Mouse (Mus musculus): ENCODE measurements at regions not wholly inside any gene's neighbourhood (a gene's known extent, or its start where the extent isn't known, plus 50 kb on each side); places are given as distances from the start of the nearest gene placed in this dataset.

GRCm38 (mm10) chr7:82047456-82047855, 55.4 kb upstream of the Bnc1 start:
- Histone ChIP-seq H3K4me2 (replicated peaks) (no peak overlapping the region), H3K4me3 (replicated peaks) (no peak overlapping the region), H3K36me3 (no peaks in the 10 kb centered on the region), H3K9ac (no peak overlapping the region), H3K4me1 (replicated peaks) (no peaks in the 10 kb centered on the region), H3K27ac (no peak overlapping the region), H3K27me3 (replicated peaks) (no peaks in the 10 kb centered on the region), H3K9me3 (no peaks in the 10 kb centered on the region)
- no peak for ATAC-seq
- 79% methylated on average over 5 of the region's 5 CpGs for WGBS

- H3K9ac ChIP-seq: no peak overlapping the region
- WGBS: 79% methylated on average over 4 of the region's 4 CpGs
- H3K27ac ChIP-seq: no peak overlapping the region
- no peaks in the 10 kb centered on the region for H3K9me3 ChIP-seq
- ATAC-seq: no peak
- H3K4me3 ChIP-seq (replicated peaks): no peak overlapping the region
- no peak overlapping the region for H3K4me2 ChIP-seq (replicated peaks)
- H3K27me3 ChIP-seq (replicated peaks): no peaks in the 10 kb centered on the region
- no peaks in the 10 kb centered on the region; the same call in 1 of the 2 replicates for H3K4me1 ChIP-seq (replicated peaks)
- H3K36me3 ChIP-seq: no peaks in the 10 kb centered on the region
These were observed 61.3 kb upstream of the Bnc1 start for GRCm38 (mm10) chr7:82053411-82053810.

GRCm38 (mm10) chr7:82056551-82057230, 64.6 kb upstream of the Bnc1 start:
- Histone ChIP-seq H3K36me3 (no peaks in the 10 kb centered on the region), H3K9ac (no peak overlapping the region), H3K27me3 (replicated peaks) (no peaks in the 10 kb centered on the region), H3K27ac (no peak overlapping the region), H3K4me3 (replicated peaks) (0 out of 2 replicates have a peak overlapping the region, but pooled peaks have one; percentile 1), H3K9me3 (no peaks in the 10 kb centered on the region), H3K4me1 (replicated peaks) (no peaks in the 10 kb centered on the region; the same call in 1 of the 2 replicates), H3K4me2 (replicated peaks) (peak overlapping the region; percentile 50)
- WGBS: 8% methylated on average over 21 of the region's 21 CpGs
- peak; percentile 83 for ATAC-seq

DNA sequence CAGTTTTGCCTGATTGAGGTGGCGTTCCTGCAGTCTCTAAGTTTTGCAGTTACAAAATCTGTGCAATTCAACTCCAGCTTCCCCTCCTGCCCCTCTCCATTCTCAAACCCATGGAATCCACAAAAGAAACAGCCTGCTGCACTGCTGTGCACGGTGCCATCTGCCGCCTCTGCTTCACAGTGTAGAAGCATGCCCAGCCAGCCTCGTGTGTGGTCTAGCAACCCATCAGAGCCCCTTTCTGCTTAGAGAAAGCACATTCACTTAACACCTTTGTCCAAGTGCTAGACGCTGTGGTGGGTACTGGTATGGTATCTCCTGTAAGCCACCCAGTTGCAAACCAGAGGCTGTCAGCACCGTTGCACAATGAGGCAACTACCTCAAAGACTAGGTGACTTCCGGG, 71.3 kb upstream of the Bnc1 start:
- no peak overlapping the region for H3K27ac ChIP-seq
- H3K36me3 ChIP-seq: no peaks in the 10 kb centered on the region

DNA sequence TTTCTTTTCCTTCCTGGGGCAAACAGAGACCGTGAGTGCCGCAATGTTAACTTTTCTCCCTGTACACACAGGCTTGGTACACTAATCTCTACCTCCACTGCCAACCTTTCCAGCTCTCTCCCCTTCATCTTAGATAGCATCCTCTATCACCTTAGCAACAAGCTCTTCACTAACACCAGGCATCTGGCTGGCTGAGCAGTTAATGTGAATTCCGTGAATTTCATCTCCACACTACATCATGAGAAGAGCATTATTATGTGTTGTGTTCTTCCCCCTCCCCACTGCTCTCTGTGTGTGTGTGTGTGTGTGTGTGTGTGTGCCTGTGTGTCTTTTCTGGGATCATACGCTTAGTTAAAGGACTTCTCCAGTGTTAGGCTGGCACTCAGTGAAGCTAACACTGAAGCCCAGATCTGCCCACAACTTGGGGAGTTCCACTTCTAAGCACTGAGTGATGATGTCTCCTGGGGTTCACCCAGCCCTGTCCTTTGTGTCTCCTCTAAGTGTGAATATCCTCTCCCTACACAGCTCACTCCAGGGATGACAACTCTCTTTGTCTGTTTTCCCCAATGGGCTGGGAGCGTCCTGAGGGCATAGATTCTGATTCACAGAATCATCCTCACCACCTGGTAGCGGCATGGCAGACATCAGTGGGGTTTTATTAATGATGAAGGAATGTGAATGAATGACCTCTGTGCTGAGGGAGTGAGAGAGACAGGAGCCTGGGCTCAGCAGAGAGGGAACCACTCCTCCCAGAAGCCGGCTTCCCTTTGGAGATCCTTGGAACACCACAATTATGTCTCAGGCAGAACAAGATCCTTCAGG, 77.7 kb upstream of the Bnc1 start:
- Histone ChIP-seq H3K9ac (no peak overlapping the region), H3K4me3 (replicated peaks) (no peak overlapping the region), H3K36me3 (no peaks in the 10 kb centered on the region), H3K27me3 (replicated peaks) (no peaks in the 10 kb centered on the region), H3K4me1 (replicated peaks) (no peaks in the 10 kb centered on the region), H3K9me3 (no peaks in the 10 kb centered on the region), H3K27ac (no peak overlapping the region), H3K4me2 (replicated peaks) (no peak overlapping the region)
- 74% methylated on average over 7 of the region's 7 CpGs for WGBS
- no peak for ATAC-seq

More for the DNA sequence above, 71.3 kb upstream of the Bnc1 start:
- no peak for ATAC-seq
- Histone ChIP-seq H3K4me3 (replicated peaks) (no peak overlapping the region), H3K9me3 (no peaks in the 10 kb centered on the region), H3K27me3 (replicated peaks) (no peaks in the 10 kb centered on the region), H3K4me2 (replicated peaks) (no peak overlapping the region), H3K4me1 (replicated peaks) (no peaks in the 10 kb centered on the region), H3K9ac (no peak overlapping the region)
- 57% methylated on average over 7 of the region's 7 CpGs for WGBS

DNA sequence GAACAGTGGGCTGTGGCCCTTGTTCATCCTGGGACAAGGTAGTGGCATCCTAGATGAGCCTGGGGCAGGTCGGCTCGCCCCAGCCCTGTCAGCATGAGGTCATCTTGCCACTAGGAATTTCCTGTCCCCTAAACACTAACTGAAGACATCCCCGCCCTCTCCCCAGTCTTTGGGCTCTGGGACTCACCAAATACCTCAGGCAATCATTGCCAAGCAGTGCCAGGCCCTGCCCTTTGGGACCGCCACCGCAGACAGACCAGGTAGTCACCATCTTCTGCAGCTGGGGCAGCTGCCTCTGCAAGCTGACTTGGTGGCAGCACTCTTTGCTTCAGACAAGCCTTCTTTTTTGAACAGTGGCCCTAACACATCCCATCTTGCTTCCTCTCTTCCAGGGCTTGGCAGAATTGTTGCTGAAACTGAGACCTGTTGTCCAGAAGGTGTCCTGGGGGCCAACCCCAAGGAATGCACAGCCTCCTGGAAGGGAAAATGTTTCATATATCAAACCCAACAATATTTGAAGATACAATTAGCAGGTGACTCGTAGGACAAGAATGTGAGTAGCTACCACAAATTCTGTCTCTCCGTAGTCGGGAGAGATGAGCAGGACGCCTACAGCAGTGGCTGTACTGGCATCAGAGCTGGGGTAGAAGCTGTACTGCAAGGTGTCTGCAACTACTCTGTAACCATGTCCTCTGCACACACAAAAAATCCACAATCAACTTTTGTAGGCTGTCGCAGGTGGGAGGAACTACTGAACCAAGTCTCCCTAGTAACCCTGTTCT, 79.0 kb upstream of the Bnc1 start:
- no peak overlapping the region for H3K4me3 ChIP-seq (replicated peaks)
- no peak overlapping the region for H3K27ac ChIP-seq
- WGBS: 79% methylated on average over 10 of the region's 10 CpGs
- no peaks in the 10 kb centered on the region for H3K36me3 ChIP-seq
- ATAC-seq: no peak
- no peak overlapping the region for H3K9ac ChIP-seq
- H3K27me3 ChIP-seq (replicated peaks): no peaks in the 10 kb centered on the region
- H3K4me2 ChIP-seq (replicated peaks): no peak overlapping the region
- H3K9me3 ChIP-seq: no peaks in the 10 kb centered on the region
- no peaks in the 10 kb centered on the region for H3K4me1 ChIP-seq (replicated peaks)

- H3K9me3 ChIP-seq: no peaks in the 10 kb centered on the region
- H3K9ac ChIP-seq: no peak overlapping the region
- no peaks in the 10 kb centered on the region for H3K27me3 ChIP-seq (replicated peaks)
- H3K27ac ChIP-seq: no peak overlapping the region
- H3K4me2 ChIP-seq (replicated peaks): no peak overlapping the region
- ATAC-seq: no peak
- H3K4me3 ChIP-seq (replicated peaks): no peak overlapping the region
- WGBS: 81% methylated on average over 2 of the region's 2 CpGs
- no peaks in the 10 kb centered on the region for H3K36me3 ChIP-seq
- no peaks in the 10 kb centered on the region for H3K4me1 ChIP-seq (replicated peaks)
These were observed 83.3 kb upstream of the Bnc1 start for GRCm38 (mm10) chr7:82075359-82075758.

GRCm38 (mm10) chr7:82081851-82082250, 89.8 kb upstream of the Bnc1 start:
- H3K27me3 ChIP-seq (replicated peaks): no peaks in the 10 kb centered on the region
- 26% methylated on average over 3 of the region's 3 CpGs for WGBS
- no peak overlapping the region for H3K27ac ChIP-seq
- H3K4me2 ChIP-seq (replicated peaks): no peak overlapping the region
- no peak overlapping the region for H3K4me3 ChIP-seq (replicated peaks)
- no peak overlapping the region for H3K9ac ChIP-seq
- no peaks in the 10 kb centered on the region for H3K4me1 ChIP-seq (replicated peaks)
- no peak for ATAC-seq
- H3K9me3 ChIP-seq: no peaks in the 10 kb centered on the region
- H3K36me3 ChIP-seq: no peaks in the 10 kb centered on the region

- H3K27me3 ChIP-seq (replicated peaks): no peaks in the 10 kb centered on the region
- H3K27ac ChIP-seq: no peak overlapping the region
- H3K4me2 ChIP-seq (replicated peaks): no peak overlapping the region
- 0 out of 2 replicates have a peak, but pooled peaks have one; percentile 39 for ATAC-seq
- H3K9me3 ChIP-seq: no peaks in the 10 kb centered on the region
- H3K9ac ChIP-seq: no peak overlapping the region
- no peak overlapping the region for H3K4me3 ChIP-seq (replicated peaks)
- no peaks in the 10 kb centered on the region for H3K36me3 ChIP-seq
- 27% methylated on average over 6 of the region's 6 CpGs for WGBS
- H3K4me1 ChIP-seq (replicated peaks): no peaks in the 10 kb centered on the region
These were observed 90.8 kb upstream of the Sh3gl3 start for GRCm38 (mm10) chr7:82082883-82083282.

GRCm38 (mm10) chr7:82084473-82084872, 89.2 kb upstream of the Sh3gl3 start:
- Histone ChIP-seq H3K27me3 (replicated peaks) (no peaks in the 10 kb centered on the region), H3K4me2 (replicated peaks) (no peak overlapping the region), H3K27ac (no peak overlapping the region), H3K36me3 (no peaks in the 10 kb centered on the region), H3K9me3 (no peaks in the 10 kb centered on the region), H3K4me3 (replicated peaks) (no peak overlapping the region), H3K9ac (no peak overlapping the region), H3K4me1 (replicated peaks) (no peaks in the 10 kb centered on the region)
- 72% methylated on average over 10 of the region's 10 CpGs for WGBS
- no peak for ATAC-seq

DNA sequence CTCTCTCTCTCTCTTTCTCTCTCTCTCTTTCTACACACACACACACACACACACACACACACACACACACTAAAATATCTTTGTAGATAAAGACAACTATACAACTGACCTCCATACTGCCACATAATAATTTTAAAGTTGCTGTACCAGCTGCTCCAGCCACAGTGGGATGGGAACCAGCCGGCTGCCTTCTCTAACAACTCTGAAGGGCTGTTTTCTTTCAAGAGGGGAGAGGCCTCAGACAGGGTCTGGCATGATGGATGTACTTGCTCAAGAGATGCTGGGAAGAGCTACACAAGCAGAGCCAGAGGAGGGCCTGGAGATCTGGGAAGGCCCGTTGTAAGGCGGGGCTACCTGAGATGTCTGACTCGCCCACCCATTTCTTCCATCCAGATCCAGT, 88.4 kb upstream of the Sh3gl3 start:
- H3K9ac ChIP-seq: no peak overlapping the region
- no peaks in the 10 kb centered on the region for H3K4me1 ChIP-seq (replicated peaks)
- WGBS: 44% methylated on average over 4 of the region's 4 CpGs
- no peak overlapping the region for H3K4me3 ChIP-seq (replicated peaks)
- H3K27me3 ChIP-seq (replicated peaks): no peaks in the 10 kb centered on the region
- H3K27ac ChIP-seq: no peak overlapping the region
- no peaks in the 10 kb centered on the region for H3K36me3 ChIP-seq
- no peak overlapping the region for H3K4me2 ChIP-seq (replicated peaks)
- H3K9me3 ChIP-seq: no peaks in the 10 kb centered on the region
- no peak for ATAC-seq

GRCm38 (mm10) chr7:82098136-82098535, 75.5 kb upstream of the Sh3gl3 start:
- no peaks in the 10 kb centered on the region for H3K9me3 ChIP-seq
- no peak for ATAC-seq
- H3K27ac ChIP-seq: no peak overlapping the region
- no peak overlapping the region for H3K4me3 ChIP-seq (replicated peaks)
- H3K9ac ChIP-seq: no peak overlapping the region
- WGBS: 82% methylated on average over 6 of the region's 6 CpGs
- H3K4me1 ChIP-seq (replicated peaks): no peaks in the 10 kb centered on the region
- H3K36me3 ChIP-seq: no peaks in the 10 kb centered on the region
- no peaks in the 10 kb centered on the region for H3K27me3 ChIP-seq (replicated peaks)
- H3K4me2 ChIP-seq (replicated peaks): no peak overlapping the region

All from intestine, embryonic 15.5 days (tissue).